Mouse (Mus musculus): ENCODE results near the gene Gpr75.

DNA sequence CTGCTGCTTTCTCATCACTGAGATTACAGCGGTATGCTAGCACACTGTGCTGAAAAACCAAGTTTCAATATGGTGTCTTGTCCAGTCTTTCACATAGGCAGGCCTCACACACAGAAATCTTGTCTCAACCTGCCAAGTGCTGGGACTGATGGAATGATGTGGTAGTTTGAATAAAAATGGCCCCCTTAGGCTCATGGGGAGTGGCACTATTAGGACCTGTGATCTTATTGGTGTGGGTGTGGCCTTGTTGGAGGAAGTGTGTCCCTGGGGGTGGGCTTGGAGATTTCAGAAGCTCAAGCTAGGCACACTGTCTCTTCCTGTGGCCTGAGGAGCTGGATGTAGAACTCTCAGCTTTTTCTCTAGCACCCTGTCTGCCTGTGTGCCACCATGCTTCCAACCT, 11.0 kb downstream of the Gpr75 start:
- TF ChIP-seq CTCF (IDR thresholded peaks at IDR 0.05; ENCODE audit: control insufficient read depth, insufficient read depth, insufficient read length): no peak
- TF ChIP-seq USF1 (IDR thresholded peaks at IDR 0.05; ENCODE audit: low read depth): no peak
- TF ChIP-seq MAX (IDR thresholded peaks at IDR 0.05): no peak
- no peak for TF ChIP-seq MYOG (IDR thresholded peaks at IDR 0.05; ENCODE audit: control insufficient read depth, extremely low read depth, insufficient read length)
- TF ChIP-seq CEBPB (IDR thresholded peaks at IDR 0.05; ENCODE audit: low read depth): no peak
- TF ChIP-seq MYOD1 (IDR thresholded peaks at IDR 0.05; ENCODE audit: control insufficient read depth, insufficient read length, low read depth): no peak

All from C2C12 (cell line).